Mouse (Mus musculus) thymus, postnatal 25 days (tissue): ENCODE data around the gene Ly9.
A peak's percentile ranks its signal among the peaks of the same experiment; 100 is the strongest.

ENCODE experiments used
- DNase-seq: peaks from one replicate; pipeline ENCODE4 v3.0.0; 2022

The Ly9 gene

DNA sequence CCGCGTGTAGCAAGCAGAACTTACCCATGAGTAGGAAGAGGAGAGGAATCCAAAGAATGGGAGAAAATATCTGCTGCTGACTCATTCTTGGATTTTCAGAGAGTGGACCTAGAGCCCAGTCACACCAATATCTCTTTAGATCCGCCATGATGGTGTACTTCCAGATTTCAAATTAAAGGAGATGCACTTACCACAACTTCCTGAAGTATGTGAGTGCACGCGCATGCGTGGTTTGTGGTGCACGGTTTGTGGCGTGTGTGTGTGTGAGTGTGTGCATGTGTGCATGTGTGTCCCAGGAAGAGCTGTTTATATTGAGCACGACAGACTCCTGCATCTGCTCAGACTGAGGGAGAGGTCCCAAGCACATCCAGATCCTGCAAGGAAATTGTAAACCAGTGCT lies at the start of gene Ly9:
Gene Ly9 (minus strand): TSS at position 235 of the 400 bp plus-strand sequence.
- DNase-seq: peak; percentile 81

DNA sequence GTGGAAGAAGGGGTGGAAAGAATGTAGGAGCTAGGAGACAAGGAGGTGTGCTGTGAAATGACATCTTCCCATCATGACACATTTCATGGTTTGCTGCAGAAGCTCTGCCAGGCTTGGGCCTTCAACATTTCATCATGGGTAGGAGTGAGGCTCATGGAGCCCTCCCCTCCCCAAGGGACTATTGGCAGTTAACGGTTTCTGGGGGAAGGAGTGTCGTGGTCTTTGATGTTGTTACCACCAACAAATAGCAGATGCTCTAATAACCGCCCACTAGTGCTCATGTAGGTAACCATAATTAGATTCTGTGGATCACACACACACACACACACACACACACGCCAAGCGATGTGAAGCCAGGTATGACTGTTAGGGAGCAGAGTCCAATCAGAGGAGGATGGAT lies 45.5 kb upstream of the Ly9 start, which contains the start of gene Slamf7:
Gene Slamf7 (minus strand): TSS at position 302 of the 400 bp plus-strand sequence.
- no peak for DNase-seq

DNA sequence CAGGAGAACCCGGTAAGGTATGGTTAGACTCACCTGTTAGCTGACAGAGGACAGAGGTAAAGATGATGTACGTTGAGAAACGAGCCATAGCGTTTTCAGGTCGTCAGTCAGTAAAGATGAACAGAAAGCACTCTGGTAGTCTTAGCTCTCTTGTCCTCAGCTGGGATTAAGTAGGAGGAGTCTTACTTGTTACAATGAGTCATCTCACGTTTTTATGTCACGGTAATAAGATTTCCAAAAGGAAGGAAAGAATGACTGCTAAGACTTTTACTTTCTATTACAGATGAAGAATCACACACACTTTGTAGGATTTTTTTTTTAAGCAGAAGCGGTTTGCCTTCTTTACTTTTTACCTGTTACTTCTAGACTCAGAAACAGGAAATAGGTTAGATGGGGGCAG lies 41.6 kb upstream of the Ly9 start:
- no peak for DNase-seq

DNA sequence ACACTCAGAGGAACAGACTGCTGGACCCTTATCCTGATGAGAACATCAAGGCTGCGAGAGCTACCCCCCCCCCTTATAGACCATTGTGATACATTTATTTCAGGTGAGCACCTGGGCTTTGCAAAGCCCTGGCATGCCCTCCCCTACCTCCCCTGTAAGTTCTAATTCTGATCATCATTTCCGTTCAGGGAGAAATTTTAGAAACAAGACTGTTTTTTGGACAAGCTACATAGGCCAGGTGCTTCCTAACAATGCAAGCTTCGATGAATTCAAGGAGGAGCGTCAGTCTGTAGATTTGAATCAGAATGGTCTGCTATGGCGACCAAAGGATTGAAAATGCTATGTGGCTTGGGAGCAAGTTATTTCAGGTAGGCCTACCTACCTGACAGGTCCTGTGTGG lies 40.5 kb upstream of the Ly9 start:
- DNase-seq: no peak

DNA sequence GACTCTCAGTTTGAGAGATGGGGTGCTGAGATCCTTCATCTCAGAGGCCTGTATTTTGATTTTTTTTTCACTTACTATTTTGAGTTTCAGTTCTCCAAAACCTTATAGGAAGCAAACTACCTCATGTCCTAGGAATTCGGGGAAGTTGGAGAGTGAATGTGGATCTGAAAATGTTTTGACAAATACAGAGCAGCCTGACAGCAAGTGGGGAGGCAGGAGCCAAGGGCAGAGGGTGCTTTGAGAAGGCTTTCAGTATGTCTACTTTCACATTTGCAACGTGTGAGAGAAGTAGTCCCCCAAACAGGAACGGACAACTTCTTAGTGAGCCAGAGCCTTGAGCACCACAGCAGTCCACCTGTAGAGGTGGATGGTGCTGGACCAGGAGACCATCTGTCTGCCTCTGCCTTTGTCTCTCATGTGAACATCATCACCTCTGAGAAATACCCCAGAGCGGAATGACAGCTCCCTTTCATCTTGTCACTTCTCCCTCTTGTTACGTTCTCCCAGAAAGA lies 39.3 kb upstream of the Ly9 start:
- no peak for DNase-seq

DNA sequence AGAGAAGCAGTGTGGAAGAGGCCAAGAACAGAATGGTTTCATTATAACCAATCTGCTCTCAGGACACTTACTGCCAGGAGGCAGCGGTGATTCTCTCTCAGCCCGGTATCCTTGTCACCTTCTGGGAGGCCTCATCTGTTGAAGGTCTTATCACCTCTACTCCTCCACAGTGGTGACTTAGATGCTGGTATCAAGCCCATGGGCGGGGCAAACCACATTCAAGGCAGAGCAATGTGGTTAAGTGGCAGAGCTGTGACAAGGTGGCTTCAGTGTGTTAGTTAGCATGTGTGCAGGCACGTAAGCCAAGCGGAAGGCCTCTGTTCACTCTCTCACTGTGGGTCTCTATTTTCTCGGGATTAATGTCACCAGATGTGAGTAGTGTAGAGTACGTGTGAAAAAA lies 36.4 kb upstream of the Ly9 start:
- peak; percentile 54 for DNase-seq

DNA sequence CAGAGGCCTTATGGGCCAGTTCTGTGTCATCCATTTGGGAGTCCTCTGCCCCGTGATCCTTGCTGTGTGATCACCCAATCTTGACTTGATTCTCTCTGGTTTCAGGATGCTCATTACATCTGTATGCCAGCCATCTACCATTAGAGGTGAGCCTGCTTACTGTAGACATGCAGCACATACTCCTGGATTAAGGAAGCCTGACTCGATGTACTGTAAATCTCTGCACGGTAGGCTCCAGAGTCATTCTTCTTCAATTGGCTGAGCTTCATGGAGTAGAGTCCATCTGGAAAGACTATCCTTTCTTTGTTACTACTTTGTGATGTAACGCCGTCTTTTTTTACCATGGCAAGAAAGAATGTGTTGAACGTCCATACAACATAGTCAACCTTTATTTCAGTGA lies 33.6 kb upstream of the Ly9 start:
- DNase-seq: no peak

DNA sequence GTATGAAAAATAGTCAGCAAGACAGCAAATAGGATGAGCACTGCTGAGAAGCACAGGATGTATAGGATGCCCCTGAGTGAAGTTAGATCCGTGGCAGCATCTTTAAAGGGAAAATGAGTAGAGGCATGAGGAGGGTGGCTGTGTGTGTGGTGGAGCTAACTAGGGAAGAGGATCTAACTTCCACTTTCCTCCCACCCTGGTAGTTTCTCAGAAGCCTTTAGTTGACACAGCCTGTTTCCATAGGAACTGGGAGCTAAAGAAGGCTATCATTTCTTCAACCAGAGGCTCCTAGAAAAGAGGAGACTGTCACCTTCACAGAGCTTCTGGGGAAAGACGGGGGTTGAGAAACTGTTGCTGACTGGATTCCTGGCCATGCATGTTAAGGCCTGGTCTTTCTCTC lies 31.5 kb upstream of the Ly9 start:
- DNase-seq: no peak

DNA sequence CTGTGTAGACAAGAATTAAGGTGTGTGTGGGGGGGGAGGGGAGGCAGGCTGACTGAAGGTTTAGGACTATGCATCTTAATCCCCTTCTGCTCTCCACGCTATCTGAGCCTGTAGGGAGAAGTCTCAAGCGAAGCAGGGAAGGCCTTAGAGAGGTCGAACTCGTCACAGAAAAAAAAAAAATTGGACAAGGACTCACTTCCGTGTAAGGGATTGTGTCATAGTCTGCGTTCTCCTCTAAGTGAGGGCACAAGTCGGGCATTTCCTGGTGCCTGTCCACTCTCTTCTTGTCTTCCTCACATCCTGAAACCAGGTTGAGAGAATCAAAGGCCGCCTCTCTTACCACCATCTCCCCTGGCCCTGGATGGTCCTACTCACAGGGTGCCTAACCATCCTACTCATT lies 29.9 kb upstream of the Ly9 start:
- DNase-seq: no peak

DNA sequence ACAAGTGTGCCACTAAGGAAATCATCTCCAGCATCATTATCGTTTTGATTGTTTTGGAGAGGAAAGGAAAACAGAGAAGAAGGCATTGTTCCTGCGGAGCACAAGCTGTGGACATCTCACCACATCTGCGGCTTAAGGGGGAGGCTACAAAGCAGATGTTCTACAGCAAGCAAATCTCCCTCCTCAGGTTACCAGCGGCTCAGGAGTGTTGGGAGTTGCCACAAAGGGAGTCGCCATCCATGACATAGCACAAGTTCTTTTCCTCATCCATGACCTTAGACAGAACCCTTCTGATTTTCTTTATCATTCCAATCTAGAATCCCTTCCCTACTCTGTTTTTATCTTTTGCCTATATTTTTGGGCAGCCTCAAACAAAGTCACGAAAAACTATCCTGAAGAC lies 28.5 kb upstream of the Ly9 start:
- no peak for DNase-seq

DNA sequence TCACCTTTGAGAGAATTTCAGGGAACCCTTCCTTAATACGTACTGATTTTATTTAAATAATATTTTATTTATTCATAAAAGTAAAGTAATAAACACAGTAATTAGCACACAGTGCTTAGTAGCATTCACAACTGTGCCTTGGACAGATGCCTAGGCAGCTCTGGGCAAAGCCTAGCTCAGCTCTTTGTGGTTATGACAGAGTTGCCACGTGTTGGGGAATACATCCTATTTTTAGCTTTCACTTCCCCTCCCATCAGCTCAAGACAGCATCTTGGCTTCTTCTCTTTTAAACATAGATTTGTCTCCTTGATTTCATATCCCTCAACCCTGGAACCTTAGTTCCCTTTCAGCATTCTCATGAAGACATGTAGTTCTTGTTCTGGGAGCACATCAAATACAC lies 24.2 kb upstream of the Ly9 start:
- no peak for DNase-seq

DNA sequence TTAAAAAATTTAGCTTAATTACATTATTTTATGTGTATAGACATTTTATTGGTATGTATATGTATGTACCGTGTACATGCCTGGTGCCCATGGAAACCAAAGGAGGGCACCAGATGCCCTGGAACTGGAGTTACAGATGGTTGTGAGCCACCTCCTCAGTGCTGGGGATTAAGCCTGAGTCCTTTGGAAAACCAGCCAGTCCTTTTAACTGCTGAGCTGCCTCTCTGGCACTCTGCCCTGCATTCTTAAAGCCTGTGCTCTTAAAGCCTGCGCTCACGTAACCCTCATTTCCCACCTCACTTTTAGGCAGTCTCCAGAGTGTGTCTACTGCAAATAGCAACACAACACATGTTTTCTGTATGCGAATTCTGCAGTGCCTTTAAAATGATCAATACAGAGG lies 23.7 kb upstream of the Ly9 start:
- DNase-seq: no peak

DNA sequence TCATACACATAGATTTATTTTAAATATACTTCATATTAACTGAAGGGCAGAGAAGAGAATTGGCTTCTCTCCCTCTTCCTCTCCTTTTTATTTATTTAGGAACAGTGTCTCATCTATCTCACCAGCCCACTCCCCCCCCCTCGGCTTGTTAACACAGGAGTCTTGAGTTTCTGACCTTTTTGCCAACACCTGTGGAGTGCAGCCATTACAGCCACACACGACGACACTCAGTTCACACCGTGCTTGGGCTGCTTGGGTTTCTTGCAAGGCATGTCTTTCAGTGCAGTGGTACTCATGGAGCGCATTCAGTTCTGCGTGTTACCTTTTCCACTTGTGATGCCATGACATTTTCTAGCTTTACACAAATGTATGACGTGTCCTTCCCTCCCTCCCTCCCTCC lies 22.8 kb upstream of the Ly9 start:
- no peak for DNase-seq

DNA sequence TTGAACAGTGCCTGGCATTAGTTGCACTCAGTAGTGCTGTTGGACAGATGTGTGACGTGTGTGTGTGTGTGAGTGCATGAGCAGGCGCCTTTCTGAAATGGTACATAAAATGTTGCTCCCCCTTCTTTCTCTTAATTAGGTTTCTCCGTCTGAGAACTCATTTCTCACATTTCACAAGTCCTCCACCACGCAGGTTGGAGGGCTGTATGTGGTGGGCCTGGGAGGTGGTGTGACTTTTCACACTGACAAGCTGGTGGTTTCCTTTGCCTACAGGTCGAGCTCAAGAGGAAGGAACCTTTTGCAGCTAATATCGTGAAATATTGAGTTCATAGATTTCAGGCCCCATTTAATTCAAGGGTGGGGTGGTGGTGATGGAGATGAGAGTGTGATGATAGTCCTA lies 22.0 kb upstream of the Ly9 start:
- DNase-seq: no peak

DNA sequence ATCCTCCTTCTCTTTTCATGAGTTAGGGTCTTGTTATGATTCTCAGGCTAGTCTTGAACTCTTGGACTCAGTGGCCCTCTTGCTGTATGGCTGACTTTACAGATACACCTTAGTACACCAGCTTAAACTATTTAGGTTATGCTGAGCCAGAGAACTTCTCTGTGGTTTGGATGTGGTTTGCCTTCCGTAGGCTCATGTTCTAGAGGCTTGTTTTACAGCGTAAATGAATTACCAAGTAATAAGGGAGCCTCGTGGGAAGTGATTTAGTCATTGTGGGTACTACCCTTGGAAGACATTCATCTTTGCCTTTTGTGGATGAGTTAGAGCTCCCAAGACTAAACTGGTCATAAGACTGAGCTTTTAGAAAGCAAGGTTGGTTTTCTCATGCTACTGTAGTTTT lies 20.6 kb upstream of the Ly9 start:
- no peak for DNase-seq

DNA sequence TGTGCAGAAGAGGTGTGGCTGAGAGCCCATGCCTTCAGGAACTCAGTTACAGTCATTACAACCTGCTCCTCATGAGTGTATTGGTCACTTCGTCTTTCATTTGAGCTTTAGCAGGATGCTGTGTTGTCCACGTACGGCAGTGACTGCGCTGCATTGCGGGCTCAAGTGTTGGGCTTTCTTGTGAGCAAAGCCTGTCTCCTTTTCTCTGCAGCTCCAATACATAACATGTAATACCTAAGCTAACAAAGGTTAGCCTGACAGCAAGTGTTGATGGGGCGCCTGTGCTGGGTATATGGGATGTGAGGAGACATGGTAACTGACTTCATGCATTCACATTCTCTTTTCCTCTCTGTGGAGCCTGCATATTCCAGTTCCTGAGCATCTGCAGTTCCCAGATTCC lies 12.9 kb upstream of the Ly9 start:
- no peak for DNase-seq

DNA sequence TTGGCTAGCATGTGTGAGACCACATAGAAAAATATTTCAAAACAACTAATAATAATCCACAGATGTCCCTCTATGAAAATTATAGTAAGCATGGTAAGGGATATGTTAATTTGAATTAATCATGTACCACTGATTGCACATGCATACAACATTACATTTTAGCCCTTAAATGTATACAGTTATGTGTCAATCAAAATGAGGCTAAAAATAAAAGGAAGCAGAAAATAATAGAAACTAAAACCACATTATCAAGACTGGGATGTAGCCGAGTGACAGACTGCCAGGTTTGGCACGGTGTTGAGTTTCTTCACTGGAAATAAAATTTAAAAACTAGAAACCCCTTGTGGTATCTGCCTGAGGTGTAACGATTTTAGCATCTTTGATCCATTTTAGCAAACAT lies 12.4 kb upstream of the Ly9 start:
- no peak for DNase-seq

DNA sequence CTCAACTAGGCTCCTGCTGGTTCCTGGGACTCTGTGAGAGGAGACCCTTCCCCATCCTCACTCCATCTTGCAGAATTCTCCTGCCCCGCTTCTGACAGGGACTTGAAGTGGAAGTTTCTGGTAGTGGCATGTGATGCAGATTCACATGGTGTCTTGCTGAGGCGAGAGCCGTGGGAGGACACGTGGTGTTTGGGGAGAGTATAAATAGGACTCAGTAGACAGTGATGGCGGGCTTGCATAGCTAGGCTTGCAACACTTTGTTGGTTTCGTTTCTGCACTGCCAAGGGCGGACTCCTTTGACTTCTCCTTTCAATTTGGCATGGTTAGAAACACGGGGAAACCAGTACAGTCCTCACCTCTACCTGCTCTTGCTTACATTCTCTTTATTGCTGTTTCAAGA lies 11.8 kb upstream of the Ly9 start:
- DNase-seq: no peak

DNA sequence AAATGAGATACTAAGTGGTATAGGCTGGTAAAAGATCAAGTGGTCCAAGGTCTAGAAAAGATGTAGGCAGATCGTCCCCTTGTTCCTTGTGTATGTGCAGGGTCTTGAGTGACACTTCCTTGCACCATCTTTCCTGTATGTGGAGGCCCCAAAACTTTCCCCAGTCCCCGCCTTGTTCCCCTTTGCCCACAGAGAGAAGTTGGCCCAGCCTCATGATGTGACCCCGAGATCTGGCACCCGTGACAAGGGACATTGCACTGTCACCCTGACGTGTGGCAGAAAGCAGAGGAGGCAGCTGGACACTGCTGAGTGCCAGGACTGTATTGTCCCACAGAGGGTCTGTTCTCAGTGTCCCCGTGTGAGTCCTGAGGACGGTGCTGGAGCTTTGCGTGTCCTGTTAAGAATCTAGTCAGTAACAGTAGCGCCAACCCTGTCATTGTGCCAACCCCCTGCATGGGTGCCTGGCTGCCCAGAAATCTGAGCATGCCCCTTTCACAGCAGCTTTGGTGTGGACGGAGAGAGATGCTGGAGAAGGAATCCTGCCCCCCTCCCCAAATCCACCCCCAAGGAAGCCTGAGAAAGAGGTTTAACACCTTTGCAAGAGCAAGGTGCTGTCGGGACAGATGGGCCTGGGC lies 9.8 kb upstream of the Ly9 start:
- no peak for DNase-seq

DNA sequence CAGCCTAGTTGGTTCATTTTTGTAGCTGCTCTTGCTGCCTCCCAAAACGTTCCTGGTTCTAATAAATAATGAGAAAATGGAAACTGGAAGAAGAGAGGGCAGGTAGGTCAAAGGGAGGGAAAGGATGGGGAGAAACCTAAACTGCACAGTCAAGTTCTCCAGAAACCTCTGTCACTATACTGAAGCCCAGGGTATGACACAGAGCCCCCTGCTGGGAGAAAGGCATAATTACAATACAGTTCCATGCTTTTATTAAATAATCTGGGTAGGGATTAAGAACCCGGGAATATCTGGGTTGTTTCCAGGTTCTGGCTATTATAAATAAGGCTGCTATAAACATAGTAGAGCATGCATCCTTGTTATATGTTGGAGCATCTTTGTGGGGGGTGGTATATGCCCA lies 6.8 kb upstream of the Ly9 start:
- no peak for DNase-seq

DNA sequence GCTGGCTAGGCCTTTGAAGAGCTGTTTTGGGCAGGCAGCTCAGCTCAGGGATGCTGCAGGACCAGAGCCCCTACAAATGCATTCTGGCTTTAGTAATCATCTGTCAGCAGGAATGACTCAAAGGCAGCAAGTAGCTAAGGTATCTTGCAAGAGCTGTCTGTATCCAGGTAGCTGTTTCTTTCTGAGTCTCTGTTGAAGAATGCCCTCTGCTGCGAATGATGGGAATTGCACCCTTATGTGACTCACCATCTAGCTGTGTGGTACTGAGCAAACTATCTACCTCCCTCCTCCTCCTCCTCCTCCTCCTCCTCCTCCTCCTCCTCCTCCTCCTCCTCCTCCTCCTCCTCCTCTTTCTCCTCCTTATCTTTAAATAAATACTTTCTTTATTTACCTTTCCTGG lies 3.6 kb upstream of the Ly9 start:
- peak; percentile 58 for DNase-seq

DNA sequence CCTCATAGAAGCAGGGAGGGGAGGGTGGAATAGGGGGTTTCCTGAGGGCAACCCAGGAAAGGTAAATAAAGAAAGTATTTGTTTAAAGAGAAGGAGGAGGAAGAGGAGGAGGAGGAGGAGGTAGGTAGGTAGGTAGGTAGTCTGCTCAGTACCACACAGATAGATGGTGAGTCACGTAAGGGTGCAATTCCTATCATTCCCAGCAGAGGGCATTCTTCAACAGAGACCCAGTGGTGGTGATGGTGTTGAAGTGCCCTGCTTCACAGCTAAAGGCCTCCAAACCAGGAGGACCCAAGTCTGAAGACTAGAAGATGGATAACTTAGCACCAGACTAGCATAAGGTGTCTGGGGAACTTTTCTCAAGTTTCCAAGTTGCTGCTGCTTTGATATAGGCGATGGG lies 2.8 kb upstream of the Ly9 start:
- DNase-seq: peak; percentile 40

DNA sequence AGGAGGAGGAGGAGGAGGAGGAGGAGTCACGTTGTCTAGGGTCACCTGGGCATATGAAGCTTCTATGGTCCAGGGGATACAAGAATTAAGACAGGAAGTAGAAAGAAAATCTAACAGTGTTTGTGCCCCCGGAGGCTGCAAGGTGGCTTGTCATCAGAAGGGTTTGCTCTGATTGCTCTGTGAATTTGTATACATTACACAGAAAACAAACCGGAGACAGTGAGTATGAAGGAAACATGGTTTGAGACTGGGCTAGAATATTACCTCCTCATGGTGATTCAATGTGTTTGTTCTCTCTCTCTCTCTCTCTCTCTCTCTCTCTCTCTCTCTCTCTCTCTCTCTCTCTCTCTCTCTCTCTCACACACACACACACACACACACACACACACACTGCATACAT lies 554 bp downstream of the Ly9 start:
- no peak for DNase-seq

DNA sequence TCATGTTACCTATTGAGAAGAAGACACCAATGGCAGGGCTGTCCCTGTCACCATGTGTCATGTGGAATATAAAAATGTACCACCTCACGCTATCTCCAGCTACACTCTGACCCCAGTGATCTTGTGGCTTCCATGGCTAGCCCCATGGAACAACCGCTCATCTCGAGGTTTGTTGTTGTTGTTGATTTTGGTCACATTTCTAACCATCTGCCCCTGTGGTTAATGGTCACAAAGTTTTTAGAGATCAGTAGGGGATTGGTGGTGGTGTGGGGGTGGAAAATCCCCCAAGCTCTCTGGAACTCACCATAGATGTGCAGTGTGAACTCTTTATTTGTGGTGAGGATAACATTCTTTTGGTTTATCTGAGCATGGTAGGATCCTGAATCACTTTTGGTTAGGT lies 2.5 kb downstream of the Ly9 start:
- DNase-seq: no peak

DNA sequence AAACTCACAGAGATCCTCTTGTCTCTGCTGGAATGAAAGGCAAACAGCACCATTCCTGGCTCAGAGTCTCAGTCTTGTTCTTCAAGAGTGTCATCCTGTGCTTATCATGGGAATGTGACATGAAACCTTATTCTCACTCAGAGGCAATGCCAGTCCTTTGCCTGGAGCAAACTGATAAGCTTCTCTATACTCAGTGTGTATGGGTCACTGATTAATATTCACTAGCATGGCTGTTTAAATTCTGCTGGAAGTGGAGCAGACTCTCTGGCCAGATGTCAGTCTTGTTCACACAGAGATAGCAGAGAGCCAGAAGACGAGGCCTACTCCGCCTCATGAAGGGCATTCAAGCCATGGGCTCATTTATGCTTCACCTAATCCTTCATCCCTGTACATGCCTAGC lies 22.6 kb downstream of the Ly9 start:
- DNase-seq: no peak

DNA sequence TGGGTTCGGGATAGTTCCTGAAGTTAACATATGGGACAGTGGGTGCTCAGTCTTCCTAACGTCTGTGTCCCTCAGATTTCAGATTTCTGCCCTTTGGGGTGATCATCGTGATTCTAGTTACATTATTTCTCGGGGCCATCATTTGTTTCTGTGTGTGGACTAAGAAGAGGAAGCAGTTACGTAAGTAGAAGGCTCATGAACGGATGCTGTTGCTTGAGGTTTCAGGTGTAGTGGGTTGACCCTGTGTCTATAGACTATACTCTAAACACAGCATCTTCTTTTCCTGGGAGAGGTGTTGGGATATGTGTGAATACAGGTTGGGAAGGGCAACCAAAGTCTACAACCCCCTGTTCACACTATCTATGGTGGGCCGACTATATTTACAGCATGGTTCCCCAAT lies 30.0 kb downstream of the Ly9 start:
- no peak for DNase-seq
